Mouse (Mus musculus): ENCODE data around the gene H2-Ke6.
"Not testable (repeated sequence)": the region's sequence is repeated elsewhere in the genome, so short reads cannot be mapped to it uniquely, and the experiment has no call there.

H2-Ke6 gene

GRCm38 (mm10) chr17:34029890-34030595 lies 2.2 kb upstream of the H2-Ke6 start:
- no peak for DNase-seq (ENCODE audit: low read depth, low spot score)

- DNase-seq (ENCODE audit: low read depth, low spot score) = no peak
Observed at GRCm38 (mm10) chr17:34029150-34029889, 1.5 kb upstream of the H2-Ke6 start.

- DNase-seq (ENCODE audit: low read depth, low spot score) = no peak
Observed at GRCm38 (mm10) chr17:34028501-34029149, 765 bp upstream of the H2-Ke6 start.

GRCm38 (mm10) chr17:34026917-34027655 lies 774 bp downstream of the H2-Ke6 start:
- no peak for DNase-seq (ENCODE audit: low read depth, low spot score)

- no peak for DNase-seq (ENCODE audit: low read depth, low spot score)
Observed at GRCm38 (mm10) chr17:34026221-34026620, 1.6 kb downstream of the H2-Ke6 start.

- DNase-seq (ENCODE audit: low read depth, low spot score) = no peak
Observed at GRCm38 (mm10) chr17:34025756-34026151, 2.1 kb downstream of the H2-Ke6 start.

- no peak for DNase-seq (ENCODE audit: low read depth, low spot score)
Observed at GRCm38 (mm10) chr17:34024861-34025755, 2.8 kb downstream of the H2-Ke6 start.

- DNase-seq (ENCODE audit: low read depth, low spot score) = no peak
Observed at GRCm38 (mm10) chr17:34024317-34024821, 3.5 kb downstream of the H2-Ke6 start, which contains the start of gene Ring1. TSS of gene Ring1 (minus strand) at chr17:34024680.

GRCm38 (mm10) chr17:34023678-34024077 lies 4.2 kb downstream of the H2-Ke6 start:
- DNase-seq (ENCODE audit: low read depth, low spot score) = no peak

- no peak for DNase-seq (ENCODE audit: low read depth, low spot score)
Observed at GRCm38 (mm10) chr17:34022987-34023386, 4.9 kb downstream of the H2-Ke6 start.

- no peak for DNase-seq (ENCODE audit: low read depth, low spot score)
Observed at GRCm38 (mm10) chr17:34022414-34022783, 5.5 kb downstream of the H2-Ke6 start.

- DNase-seq (ENCODE audit: low read depth, low spot score) = no peak
Observed at GRCm38 (mm10) chr17:34021539-34022413, 6.1 kb downstream of the H2-Ke6 start.

GRCm38 (mm10) chr17:34013436-34013835 lies 14.4 kb downstream of the H2-Ke6 start:
- DNase-seq (ENCODE audit: low read depth, low spot score) = no peak

- DNase-seq (ENCODE audit: low read depth, low spot score) = no peak
Observed at GRCm38 (mm10) chr17:34010156-34010555, 17.7 kb downstream of the H2-Ke6 start.

- no peak for DNase-seq (ENCODE audit: low read depth, low spot score)
Observed at GRCm38 (mm10) chr17:34006570-34006969, 21.3 kb downstream of the H2-Ke6 start.

GRCm38 (mm10) chr17:34003426-34003825 lies 24.4 kb downstream of the H2-Ke6 start:
- DNase-seq (ENCODE audit: low read depth, low spot score) = no peak

GRCm38 (mm10) chr17:34000796-34001195 lies 27.1 kb downstream of the H2-Ke6 start:
- not testable (repeated sequence) for DNase-seq (ENCODE audit: low read depth, low spot score)

GRCm38 (mm10) chr17:34000150-34000537 lies 27.7 kb downstream of the H2-Ke6 start, which contains the start of gene H2-K1:
TSS of gene H2-K1 (minus strand) at chr17:34000347.
- DNase-seq (ENCODE audit: low read depth, low spot score) = no peak

- DNase-seq (ENCODE audit: low read depth, low spot score) = no peak
Observed at GRCm38 (mm10) chr17:33999341-34000149, 28.3 kb downstream of the H2-Ke6 start.

Measured in c-Kit-negative CD71-positive TER-119-positive erythroid progenitor cells, embryonic 14.5 days (primary cell).